22 mouse cellular contexts compared by ENCODE assay signal in the genomic region with DNA sequence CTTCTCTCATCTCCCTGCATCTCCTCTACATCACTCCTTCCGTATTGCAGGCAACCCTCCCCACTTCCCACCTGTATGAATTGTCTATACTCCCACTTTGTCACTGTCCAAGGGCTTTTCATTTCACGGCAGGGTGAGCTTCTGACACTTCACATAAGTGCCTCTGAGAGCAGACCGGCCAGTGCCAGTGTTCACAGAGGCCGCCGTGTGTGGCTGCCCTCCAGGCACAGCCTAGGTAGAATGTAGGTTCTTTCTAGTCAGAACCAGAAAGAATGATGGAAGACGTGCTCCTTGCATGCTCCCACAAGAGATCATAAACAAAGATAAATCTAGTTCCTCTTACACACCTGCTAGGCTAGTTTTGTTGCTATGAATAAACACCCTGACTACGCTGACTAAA.
DNase-seq lines count a peak whose midpoint lies in the region; ATAC-seq and TF ChIP-seq lines count a peak whose summit lies in the region.
"Had no signal": no experiment of that assay in that cellular context is flagged by ENCODE, and none has a peak within 500 bp of the region (broad histone marks: within the 10 kb centered on the region; RNA-seq: fewer than 3 reads in every experiment).

No protein-coding gene starts in this region.

- ATAC-seq in forebrain, embryonic 13.5 days, result no peak
- ATAC-seq: activated CD4-positive, CD25-positive, alpha-beta regulatory T cell, adult 4 months; forebrain, postnatal 0 days; Patski had no signal

- DNase-seq in kidney, adult 9 months, result peak; percentile 21
- DNase-seq in kidney, adult 11 months, result no peak
- no peak for DNase-seq in left cerebral cortex, adult 2 months (ENCODE audit: extremely low spot score in 1 of 2, low spot score in 2 of 2)
- no peak for DNase-seq in left cerebral cortex, adult 8-10 months (ENCODE audit: low spot score in 2 of 2)
- DNase-seq in A20 (ENCODE audit: low read depth, low spot score), result peak; percentile 48
- peak; percentile 12 to 51 for DNase-seq in kidney, postnatal 25 days
- DNase-seq in embryonic facial prominence, embryonic 10.5 days (ENCODE audit: low spot score), result no peak
- DNase-seq: adrenal gland, postnatal 14 days; cerebellum, adult 11-12 months; cerebellum, adult 9-10 months; cerebellum, postnatal 25 days; forebrain, postnatal 0 days; gastrocnemius, postnatal 14 days; heart, adult 2 months; heart, postnatal 14 days had no signal

- H3K4me1 ChIP-seq in embryonic facial prominence, embryonic 10.5 days, result no peaks in the 10 kb centered on the region
- H3K4me1 ChIP-seq in forebrain, embryonic 13.5 days, result no peaks in the 10 kb centered on the region
- H3K4me1 ChIP-seq: embryonic facial prominence, embryonic 13.5 days; forebrain, embryonic 12.5 days had no signal

- no peaks in the 10 kb centered on the region for H3K36me3 ChIP-seq in embryonic facial prominence, embryonic 10.5 days (replicated peaks)
- H3K36me3 ChIP-seq in forebrain, embryonic 13.5 days (ENCODE audit: poor library complexity, severe bottlenecking), result no peaks in the 10 kb centered on the region
- H3K36me3 ChIP-seq: embryonic facial prominence, embryonic 13.5 days; forebrain, embryonic 12.5 days; heart, embryonic 15.5 days had no signal

- no peak overlapping the region for H3K9ac ChIP-seq in forebrain, embryonic 13.5 days
- H3K9ac ChIP-seq: embryonic facial prominence, embryonic 13.5 days; forebrain, embryonic 12.5 days; forebrain, postnatal 0 days; heart, embryonic 15.5 days had no signal

- no peak overlapping the region for H3K4me2 ChIP-seq in forebrain, embryonic 13.5 days
- H3K4me2 ChIP-seq: embryonic facial prominence, embryonic 13.5 days; forebrain, embryonic 12.5 days; heart, embryonic 11.5 days; heart, embryonic 15.5 days had no signal

- intact Hi-C loops in left cerebral cortex, adult 2 months (cut with DNase I), result no loop called here

- H3K9me3 ChIP-seq in embryonic facial prominence, embryonic 10.5 days, result no peaks in the 10 kb centered on the region
- no peaks in the 10 kb centered on the region for H3K9me3 ChIP-seq in forebrain, embryonic 13.5 days (replicated peaks)
- H3K9me3 ChIP-seq: embryonic facial prominence, embryonic 13.5 days; forebrain, embryonic 12.5 days; heart, embryonic 15.5 days had no signal

- no peak for TF ChIP-seq CTCF in left cerebral cortex, adult 2 months (IDR thresholded peaks at IDR 0.05)

- H3K27me3 ChIP-seq in embryonic facial prominence, embryonic 10.5 days (replicated peaks; ENCODE audit: low read depth, poor library complexity, severe bottlenecking), result no peaks in the 10 kb centered on the region
- no peaks in the 10 kb centered on the region for H3K27me3 ChIP-seq in forebrain, embryonic 13.5 days
- H3K27me3 ChIP-seq: embryonic facial prominence, embryonic 13.5 days; heart, embryonic 15.5 days; Patski had no signal

- H3K4me3 ChIP-seq in left cerebral cortex, adult 2 months, result no peak overlapping the region
- no peak overlapping the region for H3K4me3 ChIP-seq in embryonic facial prominence, embryonic 10.5 days
- H3K4me3 ChIP-seq in forebrain, embryonic 13.5 days, result no peak overlapping the region
- H3K4me3 ChIP-seq: embryonic facial prominence, embryonic 13.5 days; forebrain, embryonic 12.5 days; heart, adult 2 months; heart, embryonic 15.5 days had no signal

- 0 out of 2 replicates have a peak overlapping the region, but pooled peaks have one; percentile 11 for H3K27ac ChIP-seq in left cerebral cortex, adult 2 months
- H3K27ac ChIP-seq in embryonic facial prominence, embryonic 10.5 days (replicated peaks), result no peak overlapping the region
- H3K27ac ChIP-seq in forebrain, embryonic 13.5 days, result no peak overlapping the region
- H3K27ac ChIP-seq: embryonic facial prominence, embryonic 13.5 days; forebrain, embryonic 12.5 days; heart, adult 2 months; heart, embryonic 15.5 days had no signal

- 79% methylated on average over 7 of the region's 7 CpGs for WGBS in embryonic facial prominence, embryonic 10.5 days
- 83% methylated on average over 7 of the region's 7 CpGs for WGBS in forebrain, embryonic 13.5 days

Comparison
In these comparisons a context has a peak if more than half of its experiments do, and no peak if none do; other contexts are left out.
1. DNase-seq: peak in kidney, adult 9 months (single experiment), A20 (single experiment) and kidney, postnatal 25 days (2 of 2); none in kidney, adult 11 months (single experiment), left cerebral cortex, adult 2 months (0 of 2), left cerebral cortex, adult 8-10 months (0 of 2) and embryonic facial prominence, embryonic 10.5 days (single experiment).